Mouse (Mus musculus): Measurements from ENCODE around the gene Sfn.
A peak's percentile ranks its signal among the peaks of the same experiment; 100 is the strongest.

The Sfn gene

DNA sequence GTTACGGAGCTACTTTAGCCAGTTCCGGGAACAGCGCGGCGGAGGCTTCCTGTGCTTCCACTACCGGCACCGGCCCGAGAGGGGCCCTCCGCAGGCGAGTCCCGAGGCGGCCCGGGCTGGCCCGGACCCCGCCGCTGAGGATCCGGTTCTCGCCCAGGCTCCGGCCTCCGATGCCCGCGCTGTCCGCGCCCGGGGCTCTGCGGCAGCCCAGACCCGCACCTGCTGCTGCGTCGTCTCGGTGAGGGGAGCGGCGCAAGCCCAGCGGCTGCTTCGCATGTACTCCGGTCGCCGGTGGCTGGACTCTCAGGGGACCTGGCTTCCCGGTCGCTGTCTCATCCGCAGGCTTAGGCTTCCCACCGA lies 27.1 kb downstream of the Sfn start:
- no peak for DNase-seq

DNA sequence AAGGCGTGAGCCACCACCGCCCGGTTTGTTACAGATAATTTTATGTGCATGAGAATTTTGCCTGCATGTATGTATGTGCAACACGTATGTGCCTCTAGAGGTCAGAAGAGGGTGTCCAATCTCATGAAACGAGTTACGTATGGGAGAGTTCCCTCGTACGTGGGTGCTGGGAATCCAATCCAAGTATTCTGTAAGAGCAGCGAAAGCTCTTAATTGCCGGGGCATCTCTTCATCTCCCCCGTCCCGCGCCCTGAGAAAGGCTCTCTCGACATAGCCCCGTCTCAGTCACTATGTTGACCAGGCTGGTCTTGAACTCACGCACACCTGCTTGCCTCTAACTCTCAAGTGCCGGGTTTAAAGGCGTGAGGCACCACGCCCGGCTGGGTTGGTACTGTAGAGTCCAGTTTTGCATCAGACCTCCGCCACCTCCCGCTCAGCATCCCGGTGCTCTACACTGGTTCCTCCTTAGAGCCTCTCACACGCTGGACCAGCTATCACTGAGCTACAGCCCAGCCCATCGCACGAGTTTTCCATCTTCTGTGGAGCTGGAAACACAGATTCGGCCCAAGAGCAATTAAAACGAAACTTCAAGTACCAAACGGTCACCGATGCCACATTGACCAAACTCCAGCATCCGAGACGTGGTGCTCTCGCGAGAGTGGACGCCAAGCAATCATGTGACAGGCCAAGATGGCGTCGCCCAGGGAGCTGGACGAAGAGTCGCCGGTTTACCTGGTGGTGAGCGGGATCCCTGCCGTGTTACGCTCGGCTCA lies 27.7 kb downstream of the Sfn start, which contains the start of gene Gpatch3:
Gpatch3 (plus strand) TSS at position 676 of the 773 bp plus-strand sequence.
- DNase-seq = peak; percentile 91 to 95

DNA sequence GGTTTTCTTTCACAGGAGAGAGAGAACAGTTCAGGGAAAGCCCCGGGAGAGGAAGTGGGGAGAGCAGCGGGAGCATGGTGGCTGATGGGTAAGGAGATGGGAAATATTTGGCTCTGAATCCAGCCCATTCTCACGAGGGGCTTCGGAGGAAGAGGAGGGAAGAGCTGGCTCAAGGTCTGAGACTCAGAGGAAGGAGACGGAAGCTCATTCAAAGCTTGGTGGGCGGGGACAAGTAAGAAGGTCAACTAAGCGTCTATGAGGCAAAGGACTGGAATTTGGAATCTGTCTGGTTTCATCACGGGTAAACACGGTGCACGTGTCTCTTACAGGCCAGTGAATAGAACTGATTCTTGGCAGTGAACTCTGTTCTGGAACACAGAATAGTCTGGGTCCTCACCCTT lies 31.9 kb downstream of the Sfn start:
- peak; percentile 82 to 88 for DNase-seq

DNA sequence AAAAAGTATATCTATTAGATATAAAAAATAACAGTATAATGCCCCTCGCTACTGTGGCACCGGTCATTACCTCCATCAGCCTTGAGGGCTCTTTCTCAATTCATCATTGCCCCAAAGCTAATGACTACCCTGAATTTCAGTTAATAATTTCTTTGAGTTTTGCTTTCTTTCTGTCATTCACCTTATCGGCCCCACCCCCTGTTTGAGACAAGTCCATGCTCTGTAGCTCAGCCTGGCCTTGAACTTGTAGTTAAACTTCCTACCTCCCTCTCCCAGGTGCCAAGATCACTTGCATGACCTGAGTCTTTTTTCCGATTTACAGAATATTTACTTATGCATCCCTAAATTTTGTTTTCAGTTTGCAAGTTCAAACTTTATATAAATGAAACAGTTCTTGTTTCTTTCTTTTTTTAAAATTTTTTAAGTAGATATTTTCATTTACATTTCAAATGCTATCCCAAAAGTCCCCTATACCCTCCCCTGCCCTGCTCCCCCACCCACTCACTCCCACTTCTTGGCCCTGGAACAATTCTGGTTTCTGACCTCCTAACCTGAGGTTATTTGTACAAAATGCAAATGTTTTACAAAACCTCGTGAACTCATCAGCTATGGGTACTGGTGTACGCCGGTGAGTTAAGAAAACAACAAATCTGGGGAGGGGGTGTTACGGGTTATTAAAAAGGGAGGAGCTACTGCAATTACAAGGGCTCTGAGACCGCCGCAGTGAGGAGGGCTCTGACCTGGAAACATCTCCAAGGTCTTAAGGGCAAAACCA lies 32.5 kb downstream of the Sfn start:
- peak; percentile 40 to 42 for DNase-seq

DNA sequence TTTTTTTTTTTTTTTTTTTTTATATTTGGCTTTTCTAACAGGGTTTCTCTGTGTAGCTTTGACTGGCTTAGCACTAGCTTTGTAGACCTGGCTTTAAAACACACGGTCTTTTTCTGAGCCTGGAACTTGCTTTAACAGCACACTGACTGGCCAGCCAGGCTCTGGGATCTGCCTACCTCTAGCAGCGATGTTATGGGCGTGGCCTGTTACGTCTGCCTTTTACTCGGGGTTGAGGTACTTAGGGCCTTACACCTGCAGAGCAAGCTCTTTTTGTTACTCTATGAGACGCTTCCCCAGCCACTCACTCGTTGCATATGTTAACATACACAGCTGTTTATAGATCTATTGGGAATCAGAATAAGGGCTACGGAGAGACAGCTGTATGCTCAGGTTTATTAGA lies 34.7 kb downstream of the Sfn start:
- DNase-seq = peak in 1 of 2 experiments; percentile 30

DNA sequence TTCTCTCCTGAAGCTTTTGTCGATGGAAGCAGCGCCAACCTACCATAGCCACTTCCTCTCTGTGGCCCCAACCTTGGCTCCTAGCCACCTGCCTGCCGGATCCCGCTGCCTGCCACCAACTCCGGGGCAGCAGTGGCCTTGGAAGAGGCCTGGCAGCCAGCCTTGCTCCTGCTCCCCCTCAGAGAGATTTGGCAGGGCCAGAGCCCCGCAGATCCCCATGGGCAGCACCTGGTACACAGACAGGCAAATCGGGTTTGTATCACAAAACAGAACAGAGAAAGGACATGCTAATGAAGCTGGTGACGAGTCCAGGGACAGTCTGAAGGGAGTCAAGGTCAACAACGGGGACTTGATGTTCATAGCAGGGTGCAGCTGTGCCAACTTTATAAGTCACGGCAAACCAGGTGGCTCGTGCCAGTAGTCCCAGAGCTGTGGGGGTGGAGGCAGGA lies 38.8 kb downstream of the Sfn start:
- peak; percentile 78 to 87 for DNase-seq

DNA sequence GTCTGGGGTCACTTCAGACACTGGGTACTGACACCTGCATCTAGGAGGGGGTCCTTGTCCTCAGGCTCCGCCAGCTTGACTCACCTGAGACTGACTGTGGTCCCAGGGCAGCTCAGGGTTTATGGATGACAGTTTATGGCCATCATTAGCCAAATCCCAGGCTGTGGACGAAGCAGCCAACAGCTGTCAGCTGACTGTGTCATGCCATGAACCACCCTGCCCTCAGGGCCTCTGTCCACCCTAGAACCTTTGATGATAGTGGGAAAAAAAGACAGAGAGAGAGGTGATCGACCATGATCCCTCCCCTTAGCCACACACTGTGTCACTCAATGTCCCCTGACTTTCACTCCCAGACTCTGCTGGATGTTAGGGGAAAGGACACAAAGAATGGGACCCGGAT lies 40.3 kb downstream of the Sfn start:
- DNase-seq = no peak

DNA sequence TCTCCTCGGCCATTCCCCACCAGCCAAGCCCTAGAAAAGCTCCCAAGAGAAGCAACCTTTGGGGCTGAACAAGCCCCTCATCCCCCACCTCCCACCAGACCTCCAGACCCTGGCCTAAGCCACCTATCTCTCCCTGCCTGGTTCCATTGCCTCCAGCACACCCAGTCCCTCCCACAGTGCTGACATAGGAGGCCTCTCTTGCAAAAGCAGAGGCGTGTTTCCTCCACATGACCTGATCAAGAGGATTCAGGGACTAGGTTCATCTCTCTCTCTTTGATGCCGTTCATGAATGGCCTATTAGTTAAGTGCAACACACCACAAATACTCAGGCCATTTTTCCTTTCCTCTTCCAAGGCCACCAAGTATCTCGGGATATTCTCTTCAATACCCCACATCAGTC lies 42.1 kb downstream of the Sfn start:
- no peak for DNase-seq

DNA sequence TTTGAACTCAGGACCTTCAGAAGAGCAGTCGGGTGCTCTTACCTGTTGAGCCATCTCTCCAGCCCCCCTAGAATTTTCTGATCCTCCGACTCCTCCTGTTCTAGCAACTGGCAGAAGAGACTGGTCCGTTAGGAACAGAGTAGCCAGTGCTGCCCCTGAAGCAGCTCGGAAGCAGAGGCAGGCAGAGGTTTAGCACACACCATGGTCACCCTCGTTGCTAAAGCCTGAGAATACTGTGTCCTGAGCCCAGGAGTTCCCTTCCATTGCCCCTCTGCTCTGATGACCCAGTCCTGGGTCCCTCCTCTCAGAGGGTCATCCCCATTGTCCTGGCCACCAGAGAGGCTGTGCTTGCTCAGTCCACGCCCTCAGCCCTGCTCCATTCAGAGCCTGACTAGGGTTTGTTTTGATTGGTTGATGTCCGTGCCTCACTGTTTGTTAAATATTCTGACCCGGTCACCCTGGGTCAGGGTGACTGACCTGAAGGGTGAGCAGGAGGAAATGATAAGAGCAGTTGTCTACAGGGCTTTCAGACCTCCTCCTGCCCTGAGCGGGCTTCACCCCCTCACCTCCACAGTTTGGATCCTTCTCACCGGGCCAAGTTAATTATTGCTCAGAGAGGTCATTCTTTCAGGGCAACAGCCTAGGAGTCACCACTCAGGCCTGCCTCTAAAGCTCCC lies 44.8 kb downstream of the Sfn start:
- DNase-seq = peak; percentile 71 to 87

DNA sequence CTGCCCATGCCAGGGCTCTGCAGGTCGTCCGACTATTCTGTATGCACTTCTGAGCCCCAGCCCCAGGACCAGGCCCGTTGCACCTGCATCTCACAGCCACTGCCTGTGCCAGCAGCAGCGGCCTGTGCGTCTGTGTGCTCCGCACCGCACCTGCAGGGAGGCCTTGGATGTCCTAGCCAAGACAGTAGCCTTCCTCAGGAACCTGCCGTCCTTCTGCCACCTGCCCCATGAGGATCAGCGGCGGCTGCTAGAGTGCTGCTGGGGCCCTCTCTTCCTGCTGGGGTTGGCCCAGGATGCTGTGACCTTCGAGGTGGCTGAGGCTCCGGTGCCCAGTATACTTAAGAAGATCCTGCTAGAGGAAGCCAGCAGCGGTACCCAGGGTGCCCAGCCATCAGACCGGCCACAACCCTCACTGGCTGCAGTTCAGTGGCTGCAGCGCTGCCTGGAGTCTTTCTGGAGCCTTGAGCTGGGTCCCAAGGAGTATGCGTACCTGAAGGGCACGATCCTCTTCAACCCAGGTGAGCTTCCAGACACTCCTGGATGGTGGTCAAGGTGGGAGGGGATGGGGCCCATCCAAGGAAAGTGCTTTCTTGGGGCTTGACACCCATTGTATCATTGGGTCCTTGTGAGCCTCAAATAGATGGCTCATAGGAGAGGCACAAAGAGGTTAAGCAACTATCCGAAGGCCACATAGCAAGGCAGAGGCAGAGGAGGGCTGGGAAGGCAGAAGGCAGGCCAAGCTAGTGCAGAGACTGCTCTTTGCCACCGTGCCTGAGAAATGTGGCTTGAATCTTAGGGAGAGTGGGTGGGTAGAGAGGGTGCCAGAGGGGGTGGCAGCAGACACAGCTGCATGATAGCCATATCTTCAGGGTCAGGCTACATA lies 48.3 kb downstream of the Sfn start:
- no peak for DNase-seq

DNA sequence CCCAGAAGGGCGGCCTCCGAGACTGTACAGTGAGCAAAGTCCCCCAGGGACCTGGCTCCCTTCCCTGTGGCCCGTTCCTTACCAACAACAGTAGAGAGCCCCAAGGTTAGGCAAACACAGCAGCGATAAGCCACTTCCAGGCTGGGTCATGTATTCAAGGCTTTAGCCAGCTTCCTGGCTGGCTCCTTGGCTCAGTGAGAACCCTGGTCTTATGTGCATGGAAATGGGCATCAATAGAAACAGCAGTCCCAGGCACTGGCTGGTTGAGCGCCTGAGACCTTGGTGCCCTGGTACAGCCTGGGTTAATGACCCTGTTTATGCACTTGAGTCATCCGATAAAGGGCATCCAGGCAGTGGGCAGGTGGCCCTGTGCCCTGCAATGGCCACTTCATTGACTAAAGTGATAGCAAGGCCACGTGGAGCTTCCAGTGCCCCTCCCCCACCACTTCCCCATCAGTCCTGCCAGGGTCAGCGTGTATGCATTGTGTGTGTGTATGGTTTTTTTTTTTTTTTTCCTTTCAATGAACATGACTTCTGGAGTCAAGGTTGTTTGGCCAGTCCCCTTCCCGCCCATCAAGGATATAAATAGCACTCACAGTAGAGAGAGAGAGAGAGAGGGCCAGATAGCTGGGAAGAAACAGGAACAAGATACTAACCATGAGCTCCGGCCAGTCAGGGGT lies 49.1 kb downstream of the Sfn start, which contains the start of gene Nr0b2:
Nr0b2 (plus strand) TSS at position 609 of the 680 bp plus-strand sequence.
- peak; percentile 30 to 40 for DNase-seq

DNA sequence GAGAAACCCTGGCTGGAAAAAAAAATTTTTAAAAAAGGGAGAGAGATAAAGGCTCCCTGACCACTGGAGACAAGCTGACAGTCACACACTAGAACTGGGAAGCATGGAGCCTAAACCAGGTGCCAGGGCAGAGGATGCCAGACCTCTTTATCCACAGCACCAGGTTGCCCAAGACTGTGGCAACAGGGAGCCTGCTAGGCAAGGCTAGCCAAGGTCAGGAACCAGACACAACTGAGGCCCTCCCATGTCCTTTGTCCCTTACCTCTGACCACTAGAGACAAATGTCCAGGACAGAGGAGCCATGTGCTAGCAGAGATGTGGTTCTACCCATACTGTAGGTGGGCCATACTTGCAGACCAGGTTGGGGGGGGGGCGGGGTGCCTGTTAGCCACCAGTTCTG lies 49.9 kb downstream of the Sfn start:
- no peak for DNase-seq
